Mouse (Mus musculus) ES-Bruce4 (cell line): ENCODE measurements around the gene Sult1a1. TPM values are rescaled to one million over a fixed set of nuclear protein-coding genes. Genes with fewer than 3 reads are reported as not detected.

Experiments
- H3K27ac ChIP-seq: 2 replicates; pipeline ENCODE4 v1.5.1; 2012; ENCODE audit warnings: low read length, inconsistent platforms; ENCODE audit not compliant: insufficient read depth
- H3K27me3 ChIP-seq: 2 replicates; pipeline ENCODE4 v1.6.1; 2012; ENCODE audit warnings: mild to moderate bottlenecking, low read length, inconsistent platforms; ENCODE audit not compliant: control insufficient read depth, poor library complexity, insufficient read depth, severe bottlenecking
- H3K36me3 ChIP-seq: 2 replicates; pipeline ENCODE4 v1.6.1; 2012; ENCODE audit warnings: inconsistent platforms, mild to moderate bottlenecking, low read length, moderate library complexity; ENCODE audit not compliant: control insufficient read depth, poor library complexity, insufficient read depth, severe bottlenecking
- H3K4me1 ChIP-seq: one replicate; pipeline ENCODE4 v1.8.1; 2011; ENCODE audit warnings: low read length; ENCODE audit not compliant: control insufficient read depth, insufficient read depth
- H3K4me3 ChIP-seq: 2 replicates; pipeline ENCODE4 v1.5.1; 2011; ENCODE audit warnings: low read depth, mild to moderate bottlenecking, low read length
- H3K9ac ChIP-seq: 2 replicates; pipeline ENCODE4 v1.6.1; 2012; ENCODE audit warnings: low read depth, mild to moderate bottlenecking, inconsistent platforms; ENCODE audit not compliant: poor library complexity, severe bottlenecking
- H3K9me3 ChIP-seq: replicated peaks from 2 replicates; pipeline ENCODE4 v1.6.1; 2012; ENCODE audit warnings: mild to moderate bottlenecking, low read length, inconsistent platforms; ENCODE audit not compliant: control insufficient read depth, poor library complexity, insufficient read depth, severe bottlenecking
- CTCF ChIP-seq: IDR thresholded peaks from one replicate; pipeline ENCODE4 v1.8.1; 2011; ENCODE audit warnings: low read depth, low read length
- EP300 ChIP-seq: IDR thresholded peaks from 2 replicates; pipeline ENCODE4 v1.6.1; 2011; ENCODE audit warnings: low read depth, low read length; ENCODE audit not compliant: insufficient read depth
- POLR2A ChIP-seq: IDR thresholded peaks from one replicate; pipeline ENCODE4 v1.8.1; 2011; ENCODE audit warnings: low read length; ENCODE audit not compliant: insufficient read depth
- polyA plus RNA-seq: library from polyadenylated mRNA; stranded (reverse); fragments of >200 nt; gene quantifications from 2 replicates; pipeline ENCODE4 v1.2.4, GENCODE M21; 2011; ENCODE audit warnings: low read depth; ENCODE audit not compliant: missing spikeins, insufficient read depth, insufficient read length

Sult1a1 gene
- polyA plus RNA-seq, 1 experiment, result not detected

DNA sequence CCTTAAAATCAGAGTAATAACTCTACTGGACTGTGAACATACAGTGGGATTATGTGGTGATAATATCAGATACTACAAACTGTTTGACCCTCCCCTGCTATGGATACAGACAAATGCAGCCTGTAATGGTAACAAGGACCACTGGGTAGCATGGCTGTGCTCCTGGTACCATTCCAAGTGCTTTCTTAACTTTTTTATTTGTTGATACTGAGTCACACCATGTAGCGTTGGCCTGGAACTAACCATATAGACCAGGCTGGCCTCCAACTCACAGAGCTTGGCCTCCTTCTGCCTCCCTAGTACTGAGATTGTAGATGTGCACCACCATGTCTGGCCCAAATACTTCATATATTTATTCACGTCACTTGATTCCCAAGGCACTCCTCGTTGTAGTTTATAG, 11.0 kb downstream of the Sult1a1 start:
- Histone ChIP-seq H3K4me1 (no peaks in the 10 kb centered on the region), H3K4me3 (no peak overlapping the region), H3K9me3 (no peaks in the 10 kb centered on the region), H3K36me3 (peaks cover 10% of the 10 kb centered on the region), H3K27me3 (no peaks in the 10 kb centered on the region), H3K27ac (no peak overlapping the region), H3K9ac (no peak overlapping the region)
- TF ChIP-seq EP300 (no peak), CTCF (no peak), POLR2A (no peak)

DNA sequence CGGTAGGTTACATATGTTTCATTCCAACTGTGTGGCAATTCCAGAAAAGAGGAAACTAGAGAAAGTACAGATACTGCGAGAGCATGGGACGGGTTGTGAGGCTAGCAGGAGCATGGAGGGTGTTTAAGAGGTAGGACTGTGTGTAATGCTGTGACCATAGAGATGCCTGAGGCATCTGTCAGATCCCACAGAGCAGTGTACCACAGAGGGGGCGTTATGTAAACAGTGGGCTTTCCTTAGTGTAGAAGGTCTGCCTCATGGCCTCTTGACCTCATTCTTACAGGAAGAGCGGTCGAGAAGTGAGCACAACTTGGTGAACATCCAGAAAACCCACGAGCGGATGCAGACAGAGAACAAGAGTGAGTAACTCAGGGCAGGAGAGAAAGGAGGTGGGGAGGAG, 12.6 kb downstream of the Sult1a1 start:
- no peaks in the 10 kb centered on the region for H3K4me1 ChIP-seq
- TF ChIP-seq EP300 (no peak), CTCF (no peak), POLR2A (no peak)
- no peaks in the 10 kb centered on the region for H3K27me3 ChIP-seq
- no peak overlapping the region for H3K4me3 ChIP-seq
- H3K27ac ChIP-seq, result no peak overlapping the region
- no peaks in the 10 kb centered on the region for H3K9me3 ChIP-seq
- no peak overlapping the region for H3K9ac ChIP-seq
- peaks cover 10% of the 10 kb centered on the region for H3K36me3 ChIP-seq

GRCm38 (mm10) chr7:126659771-126660170, 16.5 kb downstream of the Sult1a1 start:
- TF ChIP-seq CTCF (no peak), POLR2A (no peak), EP300 (no peak)
- no peaks in the 10 kb centered on the region for H3K27me3 ChIP-seq
- H3K4me3 ChIP-seq, result no peak overlapping the region
- H3K27ac ChIP-seq, result no peak overlapping the region
- H3K9ac ChIP-seq, result no peak overlapping the region
- no peaks in the 10 kb centered on the region for H3K9me3 ChIP-seq
- peaks cover 4% of the 10 kb centered on the region; the same call in 1 of the 2 replicates for H3K36me3 ChIP-seq
- no peaks in the 10 kb centered on the region for H3K4me1 ChIP-seq

DNA sequence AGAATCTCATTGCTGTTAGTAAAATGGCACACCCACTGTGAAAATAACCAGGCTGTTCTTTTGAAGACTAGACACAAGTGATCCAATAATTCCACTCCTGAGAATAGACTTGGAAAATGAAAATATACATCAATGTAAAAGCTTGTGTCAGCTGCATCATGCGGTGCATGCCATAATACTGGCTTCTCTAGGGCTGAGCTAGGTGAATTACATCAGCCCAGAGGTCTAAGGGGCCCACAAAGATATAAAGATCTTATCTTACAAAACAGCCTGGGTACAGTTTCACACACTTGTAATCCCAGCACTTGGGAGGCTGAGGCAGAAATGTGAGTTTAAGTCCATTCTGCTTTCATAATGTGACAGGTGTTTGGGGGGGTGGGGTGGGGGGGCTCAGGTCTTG, 18.7 kb downstream of the Sult1a1 start:
- Histone ChIP-seq H3K27me3 (no peaks in the 10 kb centered on the region), H3K9me3 (no peaks in the 10 kb centered on the region), H3K36me3 (no peaks in the 10 kb centered on the region), H3K4me3 (no peak overlapping the region), H3K4me1 (no peaks in the 10 kb centered on the region), H3K27ac (no peak overlapping the region), H3K9ac (no peak overlapping the region)
- no peak for TF ChIP-seq CTCF
- no peak for TF ChIP-seq POLR2A
- TF ChIP-seq EP300, result no peak

DNA sequence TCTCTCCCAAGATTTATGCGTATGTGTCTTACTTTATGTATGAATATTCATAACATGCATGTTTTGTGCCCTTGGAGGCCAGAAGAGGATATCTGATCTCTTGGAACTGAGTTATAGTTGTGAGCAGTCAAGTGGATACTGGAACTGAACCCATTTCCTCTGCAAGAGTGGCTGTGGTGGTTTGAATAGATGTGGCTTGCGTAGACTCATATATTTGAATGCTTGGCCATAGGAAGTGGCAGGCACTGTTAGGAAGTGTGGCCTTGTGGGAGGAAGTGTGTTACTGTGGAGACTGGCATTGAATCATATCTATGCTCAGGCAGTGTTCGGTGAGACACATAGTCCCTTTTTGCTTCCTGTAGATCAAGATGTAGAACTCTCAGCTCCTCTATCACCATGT, 20.5 kb downstream of the Sult1a1 start:
- H3K36me3 ChIP-seq, result no peaks in the 10 kb centered on the region
- no peak overlapping the region for H3K4me3 ChIP-seq
- H3K27ac ChIP-seq, result no peak overlapping the region
- H3K9me3 ChIP-seq, result no peaks in the 10 kb centered on the region
- TF ChIP-seq POLR2A, result no peak
- TF ChIP-seq EP300, result no peak
- TF ChIP-seq CTCF, result no peak
- H3K4me1 ChIP-seq, result no peaks in the 10 kb centered on the region
- H3K27me3 ChIP-seq, result no peaks in the 10 kb centered on the region
- no peak overlapping the region for H3K9ac ChIP-seq

- Histone ChIP-seq H3K4me1 (no peaks in the 10 kb centered on the region), H3K27me3 (no peaks in the 10 kb centered on the region), H3K9ac (no peak overlapping the region), H3K27ac (no peak overlapping the region), H3K4me3 (no peak overlapping the region), H3K36me3 (no peaks in the 10 kb centered on the region), H3K9me3 (no peaks in the 10 kb centered on the region)
- TF ChIP-seq POLR2A (no peak), EP300 (no peak), CTCF (no peak)
These were observed 22.2 kb downstream of the Sult1a1 start for GRCm38 (mm10) chr7:126653991-126654390.
